Mouse (Mus musculus) liver, embryonic 11.5 days (tissue): ENCODE data around the gene Abhd17c. TPM values are rescaled to one million over a fixed set of nuclear protein-coding genes. Genes with fewer than 3 reads are reported as not detected.

ENCODE experiments used
- ATAC-seq: fragments of 200-750 bp; cut with Nextera tagmentation; replicated peaks from 2 replicates; pipeline ENCODE4 v1.8.0; 2017; ENCODE audit warnings: moderate number of reproducible peaks, mild to moderate bottlenecking, moderate TSS enrichment, moderate library complexity; ENCODE audit not compliant: low FRiP score
- DNase-seq: peaks from one replicate; pipeline ENCODE4 v3.0.0-alpha.2; 2017; ENCODE audit warnings: low spot score
- H3K27ac ChIP-seq: fragments of 300-500 bp; sonication (generic); 2 replicates; pipeline ENCODE4 v1.5.1; 2014; ENCODE audit warnings: mild to moderate bottlenecking, low read depth, low read length, control low read depth
- H3K27me3 ChIP-seq: fragments of 300-500 bp; sonication (generic); replicated peaks from 2 replicates; pipeline ENCODE4 v1.6.1; 2014; ENCODE audit warnings: low read length, mixed read lengths; ENCODE audit not compliant: control insufficient read depth, insufficient read depth
- H3K36me3 ChIP-seq: fragments of 300-500 bp; sonication (generic); 2 replicates; pipeline ENCODE4 v1.6.1; 2014; ENCODE audit warnings: mild to moderate bottlenecking, low read length, moderate library complexity, mixed read lengths; ENCODE audit not compliant: control insufficient read depth, insufficient read depth
- H3K4me1 ChIP-seq: fragments of 300-500 bp; sonication (generic); replicated peaks from 2 replicates; pipeline ENCODE4 v1.6.1; 2014; ENCODE audit warnings: low read length, mixed read lengths; ENCODE audit not compliant: control insufficient read depth, insufficient read depth
- H3K4me2 ChIP-seq: fragments of 300-500 bp; sonication (generic); 2 replicates; pipeline ENCODE4 v1.6.1; 2014; ENCODE audit warnings: mild to moderate bottlenecking, control low read depth, moderate library complexity
- H3K4me3 ChIP-seq: fragments of 300-500 bp; sonication (generic); 2 replicates; pipeline ENCODE4 v1.5.1; 2014; ENCODE audit warnings: low read depth, low read length, control low read depth
- H3K9ac ChIP-seq: fragments of 300-500 bp; sonication (generic); 2 replicates; pipeline ENCODE4 v1.6.1; 2014; ENCODE audit warnings: low read depth, low read length, control low read depth
- H3K9me3 ChIP-seq: fragments of 300-500 bp; sonication (generic); 2 replicates; pipeline ENCODE4 v1.6.1; 2016; ENCODE audit warnings: low read length, inconsistent platforms, mixed read lengths; ENCODE audit not compliant: control insufficient read depth
- WGBS: fragments of 180-500 bp; shearing (Covaris S2); extraction: QIAGEN DNeasy Blood & Tissue Kit; methylation state at CpG from one replicate; pipeline ENCODE4 v1.1.7; 2014; 5-methylcytosine and 5-hydroxymethylcytosine counted together
- polyA plus RNA-seq: library from polyadenylated mRNA; unstranded; fragments of >200 nt; fragmentation: Nextera tagmentation; extraction: Ambion mirVana; gene quantifications from 2 replicates; pipeline ENCODE4 v1.2.1, GENCODE M21; 2014

Gene Abhd17c
- polyA plus RNA-seq, 1 experiment from 2014 or later, result 41.3 TPM

GRCm38 (mm10) chr7:84164880-84165279 lies 13.2 kb upstream of the Abhd17c start:
- no peak overlapping the region for H3K4me2 ChIP-seq
- no peak overlapping the region for H3K9ac ChIP-seq
- no peaks in the 10 kb centered on the region for H3K27me3 ChIP-seq
- H3K27ac ChIP-seq, result no peak overlapping the region
- DNase-seq (no peak), ATAC-seq (no peak)
- H3K36me3 ChIP-seq, result no peaks in the 10 kb centered on the region
- no peaks in the 10 kb centered on the region for H3K4me1 ChIP-seq
- no peaks in the 10 kb centered on the region for H3K9me3 ChIP-seq
- 53% methylated on average over 4 of the region's 4 CpGs for WGBS
- H3K4me3 ChIP-seq, result no peak overlapping the region

GRCm38 (mm10) chr7:84164419-84164818 lies 12.7 kb upstream of the Abhd17c start:
- ATAC-seq (no peak), DNase-seq (no peak)
- Histone ChIP-seq H3K4me1 (no peaks in the 10 kb centered on the region), H3K4me2 (no peak overlapping the region), H3K9me3 (no peaks in the 10 kb centered on the region), H3K9ac (no peak overlapping the region), H3K4me3 (no peak overlapping the region), H3K27ac (no peak overlapping the region), H3K36me3 (no peaks in the 10 kb centered on the region), H3K27me3 (no peaks in the 10 kb centered on the region)
- 74% methylated on average over 2 of the region's 2 CpGs for WGBS

- Histone ChIP-seq H3K9me3 (no peaks in the 10 kb centered on the region), H3K27me3 (no peaks in the 10 kb centered on the region), H3K4me2 (no peak overlapping the region), H3K9ac (no peak overlapping the region), H3K4me1 (no peaks in the 10 kb centered on the region), H3K4me3 (no peak overlapping the region), H3K36me3 (no peaks in the 10 kb centered on the region), H3K27ac (no peak overlapping the region)
- DNase-seq (no peak), ATAC-seq (no peak)
- 64% methylated on average over 4 of the region's 4 CpGs for WGBS
Measured at GRCm38 (mm10) chr7:84163585-84163984, 11.9 kb upstream of the Abhd17c start.

GRCm38 (mm10) chr7:84159414-84159813 lies 7.7 kb upstream of the Abhd17c start:
- 77% methylated on average over 2 of the region's 2 CpGs for WGBS
- no peak for ATAC-seq
- Histone ChIP-seq H3K4me1 (no peaks in the 10 kb centered on the region), H3K9me3 (no peaks in the 10 kb centered on the region), H3K27me3 (no peaks in the 10 kb centered on the region), H3K9ac (no peak overlapping the region), H3K4me2 (no peak overlapping the region), H3K4me3 (no peak overlapping the region), H3K36me3 (no peaks in the 10 kb centered on the region), H3K27ac (no peak overlapping the region)
- no peak for DNase-seq

GRCm38 (mm10) chr7:84153821-84154220 lies 2.1 kb upstream of the Abhd17c start:
- Histone ChIP-seq H3K4me3 (no peak overlapping the region), H3K27me3 (no peaks in the 10 kb centered on the region), H3K4me2 (no peak overlapping the region), H3K36me3 (no peaks in the 10 kb centered on the region), H3K9ac (no peak overlapping the region), H3K27ac (no peak overlapping the region), H3K9me3 (no peaks in the 10 kb centered on the region), H3K4me1 (peaks cover 14% of the 10 kb centered on the region)
- 86% methylated on average over 4 of the region's 4 CpGs for WGBS
- no peak for DNase-seq
- no peak for ATAC-seq

GRCm38 (mm10) chr7:84152821-84153220 lies 1.1 kb upstream of the Abhd17c start:
- Histone ChIP-seq H3K4me1 (peaks cover 22% of the 10 kb centered on the region), H3K9me3 (no peaks in the 10 kb centered on the region), H3K4me2 (peak overlapping the region; percentile 93; the same call in 1 of the 2 replicates), H3K27ac (no peak overlapping the region), H3K36me3 (0 out of 2 replicates have a peak, but pooled peaks cover 2% of the 10 kb centered on the region), H3K27me3 (no peaks in the 10 kb centered on the region), H3K9ac (no peak overlapping the region), H3K4me3 (no peak overlapping the region)
- WGBS, result 71% methylated on average over 4 of the region's 4 CpGs
- DNase-seq (no peak), ATAC-seq (no peak)

GRCm38 (mm10) chr7:84152374-84152773 lies 681 bp upstream of the Abhd17c start:
- 63% methylated on average over 6 of the region's 6 CpGs for WGBS

GRCm38 (mm10) chr7:84151960-84152334 lies 254 bp upstream of the Abhd17c start:
- no peaks in the 10 kb centered on the region for H3K27me3 ChIP-seq
- peaks cover 25% of the 10 kb centered on the region for H3K4me1 ChIP-seq
- peak overlapping the region; percentile 92 for H3K4me3 ChIP-seq
- H3K36me3 ChIP-seq, result 0 out of 2 replicates have a peak, but pooled peaks cover 2% of the 10 kb centered on the region
- ATAC-seq, result peak; percentile 94
- under 1% methylated on average over 38 of the region's 55 CpGs for WGBS
- H3K4me2 ChIP-seq, result peak overlapping the region; percentile 93
- H3K9me3 ChIP-seq, result no peaks in the 10 kb centered on the region
- peak overlapping the region; percentile 88 for H3K27ac ChIP-seq
- DNase-seq, result peak; percentile 95
- peak overlapping the region; percentile 91 for H3K9ac ChIP-seq

More at GRCm38 (mm10) chr7:84152374-84152773, 681 bp upstream of the Abhd17c start:
- no peaks in the 10 kb centered on the region for H3K27me3 ChIP-seq
- H3K4me2 ChIP-seq, result peak overlapping the region; percentile 93
- H3K4me1 ChIP-seq, result peaks cover 25% of the 10 kb centered on the region
- no peak overlapping the region for H3K9ac ChIP-seq
- DNase-seq, result no peak
- no peak overlapping the region for H3K27ac ChIP-seq
- 0 out of 2 replicates have a peak, but pooled peaks cover 2% of the 10 kb centered on the region for H3K36me3 ChIP-seq
- peak overlapping the region; percentile 92 for H3K4me3 ChIP-seq
- no peaks in the 10 kb centered on the region for H3K9me3 ChIP-seq
- ATAC-seq, result no peak

- H3K4me3 ChIP-seq, result peak overlapping the region; percentile 92
- 0 out of 2 replicates have a peak, but pooled peaks cover 2% of the 10 kb centered on the region for H3K36me3 ChIP-seq
- H3K27me3 ChIP-seq, result no peaks in the 10 kb centered on the region
- no peak for DNase-seq
- peak overlapping the region; percentile 93 for H3K4me2 ChIP-seq
- H3K4me1 ChIP-seq, result peaks cover 35% of the 10 kb centered on the region
- 0 out of 2 replicates have a peak overlapping the region, but pooled peaks have one; percentile 88 for H3K27ac ChIP-seq
- peak overlapping the region; percentile 91 for H3K9ac ChIP-seq
- no peaks in the 10 kb centered on the region for H3K9me3 ChIP-seq
- WGBS, result 12% methylated on average over 13 of the region's 13 CpGs
- 0 out of 2 replicates have a peak, but pooled peaks have one; percentile 15 for ATAC-seq
Measured at GRCm38 (mm10) chr7:84150361-84151000, 1.2 kb downstream of the Abhd17c start.
